Mouse (Mus musculus) hindbrain, embryonic 10.5 days (tissue): ENCODE results near the gene Cul9. TPM values are rescaled to one million over a fixed set of nuclear protein-coding genes. Genes with fewer than 3 reads are reported as not detected.

ENCODE experiments used
- DNase-seq: peaks from one replicate; pipeline ENCODE4 v3.0.0-alpha.2; 2017; ENCODE audit warnings: low spot score
- H3K27ac ChIP-seq: fragments of 300-500 bp; sonication (generic); 2 replicates; pipeline ENCODE4 v1.5.1; 2016; ENCODE audit warnings: mild to moderate bottlenecking, moderate library complexity
- H3K27me3 ChIP-seq: fragments of 300-500 bp; sonication (generic); 2 replicates; pipeline ENCODE4 v1.6.1; 2016; ENCODE audit warnings: mild to moderate bottlenecking; ENCODE audit not compliant: poor library complexity, insufficient read depth, severe bottlenecking
- H3K36me3 ChIP-seq: fragments of 300-500 bp; sonication (generic); 2 replicates; pipeline ENCODE4 v1.6.1; 2016; ENCODE audit warnings: mild to moderate bottlenecking, moderate library complexity
- H3K4me1 ChIP-seq: fragments of 300-500 bp; sonication (generic); replicated peaks from 2 replicates; pipeline ENCODE4 v1.6.1; 2016; ENCODE audit warnings: mild to moderate bottlenecking
- H3K4me3 ChIP-seq: fragments of 300-500 bp; sonication (generic); 2 replicates; pipeline ENCODE4 v1.5.1; 2016; ENCODE audit warnings: mild to moderate bottlenecking, moderate library complexity
- H3K9me3 ChIP-seq: fragments of 300-500 bp; sonication (generic); 2 replicates; pipeline ENCODE4 v1.6.1; 2016; ENCODE audit warnings: mild to moderate bottlenecking, moderate library complexity
- WGBS: fragments of 180-500 bp; shearing (Covaris S2); methylation state at CpG from one replicate; pipeline ENCODE4 v1.1.7; 2016; 5-methylcytosine and 5-hydroxymethylcytosine counted together
- polyA plus RNA-seq: library from polyadenylated mRNA; unstranded; fragments of >200 nt; fragmentation: Nextera tagmentation; extraction: Ambion mirVana; gene quantifications from 2 replicates; pipeline ENCODE4 v1.2.1, GENCODE M21; 2016

Gene Cul9
- polyA plus RNA-seq, 1 experiment from 2014 or later = 7.6 TPM

GRCm38 (mm10) chr17:46454539-46454938, 91.6 kb downstream of the Cul9 start:
- H3K4me1 ChIP-seq = peaks cover 51% of the 10 kb centered on the region
- under 1% methylated on average over 9 of the region's 9 CpGs for WGBS
- H3K9me3 ChIP-seq = no peaks in the 10 kb centered on the region
- peak; percentile 34 for DNase-seq
- peak overlapping the region; percentile 58 for H3K4me3 ChIP-seq
- peaks cover 79% of the 10 kb centered on the region for H3K27me3 ChIP-seq
- H3K27ac ChIP-seq = peak overlapping the region; percentile 82
- 0 out of 2 replicates have a peak, but pooled peaks cover 3% of the 10 kb centered on the region for H3K36me3 ChIP-seq

- H3K4me3 ChIP-seq = peak overlapping the region; percentile 58
- peak overlapping the region; percentile 82 for H3K27ac ChIP-seq
- 0 out of 2 replicates have a peak, but pooled peaks cover 3% of the 10 kb centered on the region for H3K36me3 ChIP-seq
- WGBS = 1% methylated on average over 26 of the region's 26 CpGs
- peaks cover 51% of the 10 kb centered on the region for H3K4me1 ChIP-seq
- DNase-seq = peak; percentile 47
- H3K9me3 ChIP-seq = no peaks in the 10 kb centered on the region
- peaks cover 79% of the 10 kb centered on the region for H3K27me3 ChIP-seq
These were observed 92.2 kb downstream of the Cul9 start for GRCm38 (mm10) chr17:46453970-46454411.

GRCm38 (mm10) chr17:46453302-46453948, 92.8 kb downstream of the Cul9 start:
- peaks cover 47% of the 10 kb centered on the region for H3K4me1 ChIP-seq
- peak; percentile 25 for DNase-seq
- peak overlapping the region; percentile 58 for H3K4me3 ChIP-seq
- peaks cover 79% of the 10 kb centered on the region for H3K27me3 ChIP-seq
- no peaks in the 10 kb centered on the region for H3K9me3 ChIP-seq
- H3K36me3 ChIP-seq = 0 out of 2 replicates have a peak, but pooled peaks cover 3% of the 10 kb centered on the region
- H3K27ac ChIP-seq = peak overlapping the region; percentile 82
- WGBS = 7% methylated on average over 13 of the region's 13 CpGs

GRCm38 (mm10) chr17:46452683-46453082, 93.5 kb downstream of the Cul9 start:
- 28% methylated on average over 5 of the region's 5 CpGs for WGBS
- no peak overlapping the region; the same call in 1 of the 2 replicates for H3K4me3 ChIP-seq
- peaks cover 77% of the 10 kb centered on the region for H3K27me3 ChIP-seq
- H3K9me3 ChIP-seq = no peaks in the 10 kb centered on the region
- DNase-seq = no peak
- H3K4me1 ChIP-seq = peaks cover 48% of the 10 kb centered on the region
- 0 out of 2 replicates have a peak, but pooled peaks cover 3% of the 10 kb centered on the region for H3K36me3 ChIP-seq
- 0 out of 2 replicates have a peak overlapping the region, but pooled peaks have one; percentile 82 for H3K27ac ChIP-seq

Other genes starting within 250 kb of the Cul9 start
- 1.4 and 1.5 TPM in 2 replicates for gene Dlk2, start 249.0 kb downstream of the Cul9 start, polyA plus RNA-seq
- 6.6 and 7.6 TPM in 2 replicates for gene Abcc10, start 218.0 kb downstream of the Cul9 start, polyA plus RNA-seq
- 10.5 and 12.6 TPM in 2 replicates for gene Zfp318, start 162.7 kb downstream of the Cul9 start, polyA plus RNA-seq
- 0.50 and 0.64 TPM in 2 replicates for gene Crip3, start 117.5 kb downstream of the Cul9 start, polyA plus RNA-seq
- not detected in 2 replicates for gene Slc22a7, start 107.9 kb downstream of the Cul9 start, polyA plus RNA-seq
- 1.4 and 2.1 TPM in 2 replicates for gene Ttbk1, start 58.7 kb downstream of the Cul9 start, polyA plus RNA-seq
- gene Dnph1, start 49.7 kb downstream of the Cul9 start, polyA plus RNA-seq = 75.2 and 91.2 TPM in 2 replicates
- 5.9 and 7.8 TPM in 2 replicates for gene Srf, start 9.8 kb upstream of the Cul9 start, polyA plus RNA-seq
- gene Ptk7, start 83.1 kb upstream of the Cul9 start, polyA plus RNA-seq = 67.2 and 76.8 TPM in 2 replicates
- gene Klc4, start 99.6 kb upstream of the Cul9 start, polyA plus RNA-seq = 35.3 and 38.1 TPM in 2 replicates
- gene Mrpl2, start 99.8 kb upstream of the Cul9 start, polyA plus RNA-seq = 115 and 119 TPM in 2 replicates
- gene Cul7, start 103.9 kb upstream of the Cul9 start, polyA plus RNA-seq = 40.7 and 45.5 TPM in 2 replicates
- 65.7 and 67.5 TPM in 2 replicates for gene Rrp36, start 128.0 kb upstream of the Cul9 start, polyA plus RNA-seq
- gene Mea1, start 132.4 kb upstream of the Cul9 start, polyA plus RNA-seq = 178 and 214 TPM in 2 replicates
- gene Klhdc3, start 134.5 kb upstream of the Cul9 start, polyA plus RNA-seq = 128 and 146 TPM in 2 replicates
- 137 and 148 TPM in 2 replicates for gene Ppp2r5d, start 158.7 kb upstream of the Cul9 start, polyA plus RNA-seq
- 24.4 and 25.7 TPM in 2 replicates for gene Pex6, start 165.1 kb upstream of the Cul9 start, polyA plus RNA-seq
- gene Gnmt, start 182.8 kb upstream of the Cul9 start, polyA plus RNA-seq = 0.18 and 0.36 TPM in 2 replicates
- gene Cnpy3, start 205.8 kb upstream of the Cul9 start, polyA plus RNA-seq = 65.8 and 73.6 TPM in 2 replicates
- 0.43 and 0.62 TPM in 2 replicates for gene Ptcra, start 217.3 kb upstream of the Cul9 start, polyA plus RNA-seq
- gene 2310039H08Rik, start 226.2 kb upstream of the Cul9 start, polyA plus RNA-seq = 57.3 and 59.3 TPM in 2 replicates
- 164 and 209 TPM in 2 replicates for gene Rpl7l1, start 236.3 kb upstream of the Cul9 start, polyA plus RNA-seq